Mouse (Mus musculus): Measurements from ENCODE around the gene Slc6a16. TPM values are rescaled to one million over a fixed set of nuclear protein-coding genes. Genes with fewer than 3 reads are reported as not detected.
A peak's percentile ranks its signal among the peaks of the same experiment; 100 is the strongest.

Gene Slc6a16
- polyA plus RNA-seq, 1 experiment = not detected

DNA sequence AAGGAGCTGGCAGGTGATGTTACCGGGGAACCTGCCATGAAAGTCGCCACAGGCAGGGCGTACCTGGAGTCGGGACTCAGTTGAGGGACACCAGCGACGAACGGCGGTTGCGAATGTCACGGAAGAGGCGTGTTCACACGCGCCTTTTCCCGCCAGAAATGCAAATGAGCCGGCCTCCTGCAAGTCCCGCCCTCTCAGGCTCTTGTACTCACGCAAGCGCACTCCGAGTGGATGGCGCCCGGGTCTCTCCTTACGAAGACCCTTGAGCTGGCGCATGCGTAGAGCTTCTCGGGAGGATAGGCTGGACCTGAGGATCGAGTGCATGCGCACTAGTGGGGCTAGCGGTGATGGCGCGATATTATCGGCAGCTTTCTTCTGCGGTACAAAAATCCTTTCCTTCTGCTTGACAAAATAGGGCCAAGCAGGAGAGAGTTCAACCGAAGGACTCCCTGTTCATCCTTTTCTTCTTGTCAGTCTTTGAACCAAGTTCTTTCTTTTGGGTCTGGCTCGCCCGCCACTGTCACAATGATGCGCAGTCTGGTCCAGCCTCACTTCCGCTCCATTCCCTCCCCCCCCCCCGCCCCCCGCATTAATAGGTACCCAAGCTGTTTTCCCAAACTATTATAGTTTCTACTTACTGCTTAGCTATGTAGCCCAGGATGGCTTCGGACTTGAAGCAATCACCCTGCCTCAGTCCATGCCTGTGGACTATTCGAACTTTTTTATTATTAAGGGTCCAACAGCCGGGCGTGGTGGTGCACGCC, 36.3 kb upstream of the Slc6a16 start, which contains the start of gene Ccdc155:
Gene Ccdc155, minus strand, starts transcription at position 513 of the 764 bp plus-strand sequence.
- Histone ChIP-seq H3K27ac (ENCODE audit: insufficient read depth, low read length) (no peak within 1 kb of the TSS), H3K4me3 (ENCODE audit: extremely low read depth, insufficient read depth, insufficient read length) (peak within 1 kb of the TSS; percentile 54), H3K36me3 (ENCODE audit: control insufficient read depth, insufficient read depth, low read length) (no peaks in the 10 kb centered on the region), H3K4me1 (ENCODE audit: control insufficient read depth, insufficient read depth, insufficient read length) (peaks cover 4% of the 10 kb centered on the region; the same call in 1 of the 2 replicates), H3K27me3 (ENCODE audit: control insufficient read depth, insufficient read depth, low read length) (no peaks in the 10 kb centered on the region)
- peak; percentile 93 to 94 for DNase-seq (ENCODE audit: low read depth in 1 of 2, low spot score in 2 of 2)
- TF ChIP-seq POLR2A (IDR thresholded peaks at IDR 0.05; ENCODE audit: low read depth, low read length) (peak; percentile 64; the same call in 1 of the 2 replicates), CTCF (IDR thresholded peaks at IDR 0.05; ENCODE audit: extremely low read depth, insufficient read depth, insufficient read length, insufficient replicate concordance) (no peak)
- 5% methylated on average over 44 of the region's 44 CpGs for WGBS

DNA sequence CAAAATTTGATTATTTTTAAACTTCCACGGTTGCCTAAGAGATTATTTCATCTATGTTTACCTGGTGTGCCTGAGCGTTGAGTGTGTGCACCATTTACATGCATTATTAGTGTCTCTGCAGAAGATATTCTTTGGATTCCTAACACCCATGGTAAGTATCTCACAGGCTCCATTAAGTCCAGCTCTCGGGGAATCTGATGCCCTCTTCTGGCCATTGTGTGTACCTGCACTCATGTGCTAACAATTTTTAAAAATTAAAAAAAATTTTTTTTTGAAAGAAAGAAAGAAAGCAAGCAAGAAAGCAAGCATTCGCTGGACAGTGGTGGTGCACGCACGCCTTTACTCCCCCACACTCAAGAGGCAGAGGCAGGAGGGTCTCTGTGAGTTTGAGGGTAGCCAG, 32.6 kb upstream of the Slc6a16 start:
- no peak overlapping the region for H3K27ac ChIP-seq (ENCODE audit: insufficient read depth, low read length)
- H3K4me3 ChIP-seq (ENCODE audit: extremely low read depth, insufficient read depth, insufficient read length) = no peak overlapping the region
- H3K27me3 ChIP-seq (ENCODE audit: control insufficient read depth, insufficient read depth, low read length) = no peaks in the 10 kb centered on the region
- H3K4me1 ChIP-seq (ENCODE audit: control insufficient read depth, insufficient read depth, insufficient read length) = peaks cover 12% of the 10 kb centered on the region; the same call in 1 of the 2 replicates
- WGBS = 88% methylated on average over 6 of the region's 6 CpGs
- no peaks in the 10 kb centered on the region for H3K36me3 ChIP-seq (ENCODE audit: control insufficient read depth, insufficient read depth, low read length)
- no peak for DNase-seq (ENCODE audit: low read depth in 1 of 2, low spot score in 2 of 2)
- TF ChIP-seq CTCF (IDR thresholded peaks at IDR 0.05; ENCODE audit: extremely low read depth, insufficient read depth, insufficient read length, insufficient replicate concordance) (no peak), POLR2A (IDR thresholded peaks at IDR 0.05; ENCODE audit: low read depth, low read length) (no peak)

DNA sequence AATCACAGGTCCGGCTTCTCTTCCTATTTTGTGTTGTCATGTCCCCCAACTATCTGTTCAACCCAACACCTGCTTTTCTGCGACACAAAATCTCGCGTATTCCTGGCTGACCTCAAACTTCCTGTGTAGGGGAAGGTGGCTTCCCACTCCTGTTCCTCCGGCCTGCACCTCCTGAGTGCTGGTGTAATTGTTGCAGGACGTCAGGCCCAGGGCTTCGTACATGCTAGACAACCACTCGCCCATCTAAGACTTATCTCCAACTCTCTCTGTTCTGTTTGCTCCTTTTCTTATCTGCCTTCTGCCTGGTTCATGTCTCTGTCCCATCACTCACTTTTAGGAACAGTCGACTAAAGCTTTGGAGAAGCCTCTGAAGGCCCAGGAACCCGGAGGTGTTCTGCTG, 29.8 kb upstream of the Slc6a16 start:
- 12% methylated on average over 10 of the region's 10 CpGs for WGBS
- H3K27me3 ChIP-seq (ENCODE audit: control insufficient read depth, insufficient read depth, low read length) = peaks cover 4% of the 10 kb centered on the region
- H3K4me3 ChIP-seq (ENCODE audit: extremely low read depth, insufficient read depth, insufficient read length) = no peak overlapping the region
- H3K4me1 ChIP-seq (ENCODE audit: control insufficient read depth, insufficient read depth, insufficient read length) = peaks cover 13% of the 10 kb centered on the region; the same call in 1 of the 2 replicates
- TF ChIP-seq POLR2A (IDR thresholded peaks at IDR 0.05; ENCODE audit: low read depth, low read length) = no peak
- TF ChIP-seq CTCF (IDR thresholded peaks at IDR 0.05; ENCODE audit: extremely low read depth, insufficient read depth, insufficient read length, insufficient replicate concordance) = no peak
- DNase-seq (ENCODE audit: low read depth in 1 of 2, low spot score in 2 of 2) = no peak
- H3K36me3 ChIP-seq (ENCODE audit: control insufficient read depth, insufficient read depth, low read length) = no peaks in the 10 kb centered on the region
- no peak overlapping the region for H3K27ac ChIP-seq (ENCODE audit: insufficient read depth, low read length)

DNA sequence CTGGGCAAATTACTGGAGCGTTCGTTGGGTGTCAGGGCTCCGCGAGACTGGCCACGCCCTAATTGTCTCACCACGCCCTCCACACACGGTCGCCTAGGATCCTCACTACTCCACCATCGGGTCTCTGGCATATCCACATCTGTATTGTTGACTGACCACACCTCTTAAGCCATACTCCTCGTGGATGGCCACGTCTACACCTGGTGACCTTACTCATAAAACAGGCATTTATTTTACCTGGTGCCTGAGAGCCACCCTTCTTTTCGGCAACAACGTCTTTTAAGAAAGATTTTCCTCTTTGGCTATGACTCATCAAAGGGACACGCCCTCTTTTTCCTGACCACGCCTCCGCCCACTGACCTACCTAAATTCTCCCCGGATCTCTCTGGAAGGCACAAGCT, 29.0 kb upstream of the Slc6a16 start, which contains the start of gene Dkkl1:
Gene Dkkl1, minus strand, starts transcription at position 297 of the 401 bp plus-strand sequence.
- Histone ChIP-seq H3K27ac (ENCODE audit: insufficient read depth, low read length) (no peak within 1 kb of the TSS), H3K4me1 (ENCODE audit: control insufficient read depth, insufficient read depth, insufficient read length) (peaks cover 17% of the 10 kb centered on the region; the same call in 1 of the 2 replicates), H3K27me3 (ENCODE audit: control insufficient read depth, insufficient read depth, low read length) (peaks cover 8% of the 10 kb centered on the region), H3K4me3 (ENCODE audit: extremely low read depth, insufficient read depth, insufficient read length) (peak within 1 kb of the TSS; percentile 27; the same call in 1 of the 2 replicates), H3K36me3 (ENCODE audit: control insufficient read depth, insufficient read depth, low read length) (no peaks in the 10 kb centered on the region)
- WGBS = 6% methylated on average over 17 of the region's 17 CpGs
- TF ChIP-seq POLR2A (IDR thresholded peaks at IDR 0.05; ENCODE audit: low read depth, low read length) = no peak
- TF ChIP-seq CTCF (IDR thresholded peaks at IDR 0.05; ENCODE audit: extremely low read depth, insufficient read depth, insufficient read length, insufficient replicate concordance) = no peak
- no peak for DNase-seq (ENCODE audit: low read depth in 1 of 2, low spot score in 2 of 2)

- TF ChIP-seq POLR2A (IDR thresholded peaks at IDR 0.05; ENCODE audit: low read depth, low read length) = no peak
- TF ChIP-seq CTCF (IDR thresholded peaks at IDR 0.05; ENCODE audit: extremely low read depth, insufficient read depth, insufficient read length, insufficient replicate concordance) = no peak
- Histone ChIP-seq H3K4me1 (ENCODE audit: control insufficient read depth, insufficient read depth, insufficient read length) (peaks cover 17% of the 10 kb centered on the region; the same call in 1 of the 2 replicates), H3K4me3 (ENCODE audit: extremely low read depth, insufficient read depth, insufficient read length) (no peak overlapping the region), H3K27ac (ENCODE audit: insufficient read depth, low read length) (no peak overlapping the region), H3K27me3 (ENCODE audit: control insufficient read depth, insufficient read depth, low read length) (peaks cover 8% of the 10 kb centered on the region), H3K36me3 (ENCODE audit: control insufficient read depth, insufficient read depth, low read length) (no peaks in the 10 kb centered on the region)
- DNase-seq (ENCODE audit: low read depth in 1 of 2, low spot score in 2 of 2) = no peak
- 90% methylated on average over 7 of the region's 7 CpGs for WGBS
These were observed 28.5 kb upstream of the Slc6a16 start for GRCm38 (mm10) chr7:45212356-45212755.

DNA sequence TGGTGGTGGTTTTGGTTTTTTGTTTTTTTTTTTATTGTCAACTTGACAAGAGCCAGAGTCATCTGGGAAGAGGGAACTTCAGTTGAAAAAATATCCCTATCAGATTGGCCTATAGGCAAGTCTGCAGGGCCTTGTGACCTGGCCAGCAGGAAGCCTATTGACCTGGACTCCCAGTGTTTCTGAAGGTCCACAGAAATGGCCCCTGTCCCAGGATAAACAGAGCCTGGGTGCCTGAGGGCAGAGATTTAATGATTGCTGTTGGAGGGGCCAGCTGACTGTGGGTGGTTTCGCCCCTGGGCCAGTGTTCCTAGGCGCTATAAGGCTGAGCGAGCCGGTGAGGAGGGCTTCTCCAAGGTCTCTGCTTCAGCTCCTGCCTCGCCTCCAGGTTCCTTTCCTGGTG, 27.2 kb upstream of the Slc6a16 start:
- WGBS = 95% methylated on average over 5 of the region's 5 CpGs
- Histone ChIP-seq H3K4me3 (ENCODE audit: extremely low read depth, insufficient read depth, insufficient read length) (no peak overlapping the region), H3K4me1 (ENCODE audit: control insufficient read depth, insufficient read depth, insufficient read length) (peaks cover 17% of the 10 kb centered on the region; the same call in 1 of the 2 replicates), H3K36me3 (ENCODE audit: control insufficient read depth, insufficient read depth, low read length) (no peaks in the 10 kb centered on the region), H3K27ac (ENCODE audit: insufficient read depth, low read length) (no peak overlapping the region), H3K27me3 (ENCODE audit: control insufficient read depth, insufficient read depth, low read length) (peaks cover 8% of the 10 kb centered on the region)
- no peak for DNase-seq (ENCODE audit: low read depth in 1 of 2, low spot score in 2 of 2)
- TF ChIP-seq CTCF (IDR thresholded peaks at IDR 0.05; ENCODE audit: extremely low read depth, insufficient read depth, insufficient read length, insufficient replicate concordance) (no peak), POLR2A (IDR thresholded peaks at IDR 0.05; ENCODE audit: low read depth, low read length) (no peak)
